Mouse (Mus musculus) gonadal fat pad, adult 2 months (tissue): ENCODE results near the gene Slc22a17. TPM values are rescaled to one million over a fixed set of nuclear protein-coding genes. Genes with fewer than 3 reads are reported as not detected.

Source experiments
- DNase-seq: peaks from one replicate; pipeline ENCODE4 v3.0.0-alpha.2; 2012; ENCODE audit warnings: low read depth
- polyA plus RNA-seq: library from polyadenylated mRNA; depleted of rRNA; stranded (reverse); fragments of >200 nt; gene quantifications from 2 replicates; pipeline ENCODE4 v1.2.3, GENCODE M21; 2012

Slc22a17 gene
- polyA plus RNA-seq, 1 experiment: 66.2 TPM

DNA sequence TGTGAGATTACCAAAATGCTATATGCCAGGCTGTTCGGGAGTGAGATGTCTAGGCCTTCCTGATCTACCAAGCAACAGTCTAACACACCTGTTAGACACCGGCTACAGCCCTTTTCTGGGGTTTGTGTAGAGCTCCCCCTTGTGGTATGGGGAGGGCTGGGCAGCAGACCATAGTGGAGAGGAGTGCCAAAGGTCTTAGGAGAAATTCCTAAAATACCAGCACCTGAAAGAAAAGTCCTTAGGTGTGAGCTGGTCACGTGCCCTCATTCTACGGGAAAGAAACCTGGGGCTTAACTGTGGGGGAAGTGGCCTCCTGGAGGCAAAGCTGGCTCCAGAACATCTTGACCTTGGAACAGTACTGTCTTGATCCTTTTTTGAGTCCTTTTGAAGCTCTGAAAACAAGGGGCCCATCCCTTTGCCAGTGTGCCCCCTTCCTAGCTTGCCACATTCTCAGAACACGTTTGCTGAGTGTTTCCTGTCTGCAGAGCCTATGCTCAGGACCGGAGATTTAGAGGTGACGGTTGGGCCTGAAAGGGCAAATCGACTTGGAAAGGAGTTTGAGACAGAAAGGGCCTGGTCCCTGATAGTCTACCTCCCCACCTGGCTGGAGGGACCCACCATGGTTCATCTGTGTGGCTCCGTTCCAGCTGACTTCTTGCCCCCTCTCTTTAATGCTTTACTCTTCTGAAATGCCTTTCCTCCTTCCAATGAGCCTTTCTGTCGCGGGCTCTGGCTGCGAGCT lies 26.7 kb upstream of the Slc22a17 start:
- no peak for DNase-seq

GRCm38 (mm10) chr14:54938431-54939219 lies 25.7 kb upstream of the Slc22a17 start:
- no peak for DNase-seq

DNA sequence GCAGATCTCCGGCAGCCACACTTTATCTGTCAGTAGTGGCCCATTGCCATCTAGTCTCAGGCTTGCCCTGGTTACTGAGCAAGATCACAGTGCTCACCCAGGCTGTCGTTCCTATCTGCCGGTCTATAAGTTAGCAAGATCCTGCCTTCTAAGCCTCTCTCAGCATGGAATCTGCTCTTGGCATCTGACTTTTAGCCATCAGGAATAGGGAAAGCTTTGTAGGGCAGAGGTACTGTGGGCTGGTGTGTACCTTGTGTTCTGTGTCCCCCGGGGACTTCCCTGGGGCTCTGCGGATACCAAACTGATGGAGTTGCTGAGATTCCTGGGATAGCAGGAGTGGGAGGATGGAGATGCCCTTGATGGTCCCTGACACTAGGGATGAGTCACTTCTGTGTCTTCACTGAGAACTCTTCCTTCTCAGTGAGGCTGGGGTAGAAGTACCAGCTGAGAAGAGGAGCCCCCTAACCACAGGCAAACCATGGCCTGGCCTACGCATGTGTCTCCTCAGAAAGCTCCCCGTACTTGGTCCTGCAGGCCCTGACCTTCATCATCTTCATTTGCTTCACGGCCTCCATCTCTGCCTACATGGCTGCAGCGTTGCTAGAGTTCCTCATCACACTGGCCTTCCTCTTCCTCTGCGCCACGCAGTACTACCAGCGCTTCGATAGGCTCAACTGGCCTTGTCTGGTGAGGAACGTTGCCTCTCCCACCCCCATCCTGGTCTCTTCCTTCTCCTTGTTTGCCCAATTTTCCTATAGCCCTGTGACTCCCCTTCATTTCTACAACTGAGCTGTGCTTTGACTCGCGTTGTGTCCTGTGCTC lies 24.6 kb upstream of the Slc22a17 start:
- DNase-seq: no peak

- DNase-seq: no peak
Observed at GRCm38 (mm10) chr14:54936831-54937160, 23.9 kb upstream of the Slc22a17 start.

DNA sequence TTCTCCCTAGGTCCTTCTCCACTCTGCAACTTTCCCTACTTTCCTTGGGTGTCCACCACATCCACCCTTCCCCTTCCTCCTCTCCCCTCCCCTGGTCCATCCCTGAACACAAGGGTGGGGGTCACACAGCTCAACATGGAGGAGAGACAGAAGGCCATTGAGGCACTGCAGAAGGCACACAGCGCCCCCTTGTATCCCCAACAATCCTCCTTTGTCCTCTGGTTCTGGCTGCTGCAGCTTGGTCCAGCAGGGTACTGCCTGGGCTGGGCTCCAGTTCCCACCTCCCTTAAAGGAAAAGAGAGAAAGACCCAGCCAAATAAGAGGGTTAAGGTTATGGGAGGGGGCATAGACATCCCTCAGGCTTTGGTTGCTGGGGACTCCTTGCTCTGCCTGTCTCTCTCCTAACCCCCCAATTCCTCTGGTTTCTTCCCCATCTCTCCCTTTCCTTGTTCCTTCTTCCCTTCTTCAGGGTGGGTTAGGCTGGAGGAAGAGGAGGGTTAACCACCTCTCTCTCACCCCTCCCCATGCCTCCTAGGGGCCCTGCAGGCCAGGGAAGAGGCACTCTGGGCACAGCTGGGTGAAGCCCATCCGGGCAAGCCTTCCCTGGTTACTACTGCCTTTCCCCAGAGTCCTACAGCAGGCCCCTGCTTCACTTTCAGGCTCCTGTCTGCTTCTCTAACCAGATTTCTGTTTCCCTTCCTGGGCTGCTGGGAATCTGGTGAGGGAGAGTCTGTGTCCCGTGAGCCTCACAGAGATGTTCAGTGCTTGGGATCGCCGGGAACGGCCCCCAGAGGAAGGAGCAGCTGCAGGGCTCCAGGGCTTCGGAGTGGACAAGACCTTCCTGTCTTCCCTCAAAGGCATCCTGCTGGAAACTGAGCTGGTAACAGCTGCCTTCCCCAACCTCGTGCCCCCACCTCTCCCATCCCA lies 23.2 kb upstream of the Slc22a17 start, which contains the start of gene Cmtm5:
Gene Cmtm5 (plus strand): TSS at position 358 of the 927 bp plus-strand sequence.
- DNase-seq: no peak

- DNase-seq: no peak
Observed at GRCm38 (mm10) chr14:54932645-54933150, 19.8 kb upstream of the Slc22a17 start, which contains the start of gene Il25. Il25 (plus strand) TSS chr14:54932695.

DNA sequence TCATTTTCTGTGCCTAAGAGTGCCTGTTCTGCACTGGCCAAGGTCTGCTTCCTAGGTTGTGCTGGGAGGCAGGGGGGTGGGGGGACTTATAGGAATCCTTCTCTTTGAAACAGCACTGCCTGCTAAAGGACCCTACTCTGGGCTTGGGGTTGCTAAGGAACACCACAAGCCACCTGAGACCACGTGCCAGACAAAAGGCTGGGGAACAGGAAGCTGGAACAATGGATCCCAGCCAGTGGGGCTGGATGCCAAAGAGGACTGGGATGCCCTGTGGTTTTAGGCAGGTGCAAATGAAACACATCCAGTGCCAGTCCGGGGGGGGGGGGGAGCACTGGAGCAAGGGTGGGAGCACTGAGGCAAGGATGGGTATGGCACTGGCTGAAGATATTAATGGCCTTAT lies 17.5 kb upstream of the Slc22a17 start:
- no peak for DNase-seq

DNA sequence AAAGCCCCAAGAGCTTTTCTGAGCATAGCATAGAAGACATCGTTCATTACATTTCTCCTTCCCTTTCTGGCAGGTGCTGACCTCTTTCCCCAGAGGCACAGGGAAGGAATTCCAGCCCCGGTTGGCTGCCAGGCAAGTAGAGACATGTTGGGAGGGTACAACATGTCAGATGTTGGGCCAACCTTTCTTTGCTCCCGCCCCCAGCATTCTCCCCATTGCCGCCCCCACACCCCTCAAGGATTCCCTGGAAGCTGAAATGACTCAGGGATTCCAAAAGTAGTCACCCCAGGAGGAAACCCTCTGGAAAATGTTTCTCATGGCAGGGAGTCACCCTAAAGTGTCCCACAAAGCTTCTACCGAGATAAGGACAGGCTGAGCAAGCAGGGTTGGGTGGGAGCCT lies 16.9 kb upstream of the Slc22a17 start:
- no peak for DNase-seq

GRCm38 (mm10) chr14:54927296-54927695 lies 14.4 kb upstream of the Slc22a17 start:
- no peak for DNase-seq

DNA sequence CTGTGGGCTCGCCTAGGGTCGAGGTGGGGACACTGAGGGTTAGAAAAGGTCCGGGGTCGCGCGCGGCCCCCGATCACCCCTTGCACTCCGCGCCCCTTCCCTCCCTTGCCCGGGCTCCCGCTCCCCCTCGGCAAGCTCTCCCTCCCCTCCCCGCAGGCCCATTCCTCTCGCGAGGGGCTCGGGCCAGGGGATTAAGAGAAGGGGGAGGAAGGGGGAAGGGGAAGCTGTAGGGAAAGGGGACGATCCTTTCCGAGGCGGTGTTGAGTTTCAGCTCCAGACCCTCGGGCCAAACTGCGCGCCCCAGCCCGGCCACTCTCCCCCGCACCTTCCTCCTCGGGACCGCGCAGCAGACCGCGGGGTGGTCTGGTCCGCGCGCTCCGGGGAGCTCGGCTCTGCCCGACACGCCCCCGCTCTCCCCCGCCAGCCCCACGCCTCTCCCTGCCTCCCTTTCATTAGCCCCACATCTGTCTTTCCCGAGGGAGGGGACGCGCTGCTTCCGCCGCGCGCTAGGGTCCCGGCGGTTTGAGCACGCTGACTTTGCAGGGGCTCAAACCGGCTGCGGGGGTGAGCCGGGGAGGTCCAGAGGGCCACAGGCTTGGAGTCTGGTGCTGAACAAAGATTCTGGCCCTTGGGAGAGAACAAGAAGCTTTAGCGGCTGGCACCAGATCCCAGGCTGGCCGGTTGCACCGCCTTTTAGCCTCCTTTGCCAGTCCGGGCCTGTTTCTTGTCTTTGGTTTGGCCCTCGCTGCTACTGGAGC lies 13.6 kb upstream of the Slc22a17 start:
- DNase-seq: no peak

GRCm38 (mm10) chr14:54925349-54926342 lies 12.7 kb upstream of the Slc22a17 start, which contains the start of gene Efs:
Efs (minus strand) TSS chr14:54926126.
- no peak for DNase-seq

- DNase-seq: no peak
Observed at GRCm38 (mm10) chr14:54924641-54925348, 11.9 kb upstream of the Slc22a17 start.

DNA sequence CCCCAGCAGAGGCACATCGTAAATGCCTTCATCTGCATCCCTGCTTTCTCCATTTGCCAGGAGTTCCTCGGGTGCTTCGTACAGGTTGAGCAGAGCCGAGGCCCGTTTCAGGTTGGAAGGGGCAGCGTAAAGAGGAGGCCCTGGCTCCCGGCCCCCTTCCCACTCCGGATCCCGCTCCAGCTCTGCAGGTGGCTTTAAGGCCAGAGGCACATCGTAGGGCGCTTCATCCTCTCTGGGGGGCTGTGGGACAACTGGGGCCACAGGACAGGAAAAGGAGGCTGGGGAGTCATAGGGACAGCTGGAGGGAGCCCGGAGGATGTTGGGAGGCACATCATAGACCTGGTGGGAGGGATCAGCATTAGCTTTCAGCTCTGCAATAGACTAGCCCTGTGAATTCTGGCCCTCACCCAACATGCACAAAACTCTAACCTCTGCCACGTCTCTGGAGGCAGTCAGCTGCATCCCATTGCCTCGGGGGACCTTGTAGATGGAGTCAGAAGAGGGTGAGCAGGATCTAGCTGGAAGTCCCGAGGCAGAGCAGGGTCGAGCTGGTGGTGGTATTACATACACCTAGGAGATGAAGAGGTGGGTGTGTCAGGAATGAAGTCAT lies 7.2 kb upstream of the Slc22a17 start:
- DNase-seq: no peak

DNA sequence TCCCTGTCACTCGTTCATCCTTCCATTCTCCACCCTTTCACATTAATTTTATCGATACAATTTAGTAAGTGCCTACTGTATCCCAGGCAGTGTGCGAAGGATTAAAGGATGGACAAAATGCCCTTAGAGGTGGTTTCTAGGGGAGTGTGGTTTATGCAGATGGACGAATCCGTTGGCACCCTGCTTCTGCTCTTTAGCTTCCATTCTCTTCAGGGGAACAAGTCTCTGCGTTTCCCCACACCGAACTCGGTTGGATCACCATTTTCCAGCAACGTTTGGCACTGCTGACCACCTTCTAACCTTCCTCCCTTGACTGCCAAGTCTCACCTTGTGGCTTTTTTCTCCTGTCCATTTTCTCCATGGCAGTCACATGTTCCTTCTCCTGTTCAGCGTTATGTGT lies 411 bp upstream of the Slc22a17 start:
- DNase-seq: no peak

GRCm38 (mm10) chr14:54912109-54912850 lies 652 bp downstream of the Slc22a17 start:
- no peak for DNase-seq

GRCm38 (mm10) chr14:54908682-54909081 lies 4.2 kb downstream of the Slc22a17 start:
- DNase-seq: no peak

DNA sequence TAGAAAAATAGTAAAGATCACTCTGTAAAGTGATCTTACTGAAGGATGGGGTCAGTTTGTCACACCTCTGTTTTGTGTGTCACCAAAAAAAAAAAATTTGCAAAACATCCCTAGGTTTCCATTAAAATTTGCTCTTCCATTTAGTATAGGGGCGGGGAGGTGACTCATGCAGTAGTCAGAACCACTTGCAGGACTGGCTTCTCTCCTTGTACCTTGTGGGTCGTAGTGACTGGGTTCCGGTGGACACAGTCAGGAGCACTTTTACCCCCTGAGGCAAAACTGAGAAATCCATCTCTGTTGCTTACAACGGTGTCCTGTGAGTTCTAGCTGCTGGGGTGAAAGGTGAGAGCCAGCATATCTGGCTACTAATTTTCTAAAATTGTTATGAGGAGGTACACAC lies 9.3 kb downstream of the Slc22a17 start:
- no peak for DNase-seq
